Mouse (Mus musculus): ENCODE measurements at regions not wholly inside any gene's neighbourhood (a gene's known extent, or its start where the extent isn't known, plus 50 kb on each side); places are given as distances from the start of the nearest gene placed in this dataset.

- H3K9ac ChIP-seq (ENCODE audit: low read depth, low read length, severe bottlenecking): no peak overlapping the region
- no peaks in the 10 kb centered on the region for H3K27me3 ChIP-seq (ENCODE audit: control insufficient read depth, insufficient read depth, low read length)
- 84% methylated on average over 2 of the region's 2 CpGs for WGBS
- ATAC-seq (ENCODE audit: low FRiP score, low read depth) (no peak), DNase-seq (ENCODE audit: low spot score) (no peak)
- no peak for TF ChIP-seq POLR2A (IDR thresholded peaks at IDR 0.05; ENCODE audit: borderline replicate concordance, extremely low read depth, insufficient read depth, insufficient read length)
- H3K9me3 ChIP-seq (ENCODE audit: control insufficient read depth, low read length): no peaks in the 10 kb centered on the region
- H3K4me1 ChIP-seq (ENCODE audit: control insufficient read depth, insufficient read depth, low read length): no peaks in the 10 kb centered on the region
- H3K4me2 ChIP-seq (replicated peaks; ENCODE audit: low read depth, low read length, severe bottlenecking): no peak overlapping the region
- H3K27ac ChIP-seq (replicated peaks; ENCODE audit: low read depth, low read length): no peak overlapping the region
- no peak overlapping the region for H3K4me3 ChIP-seq (replicated peaks; ENCODE audit: low read length)
- no peaks in the 10 kb centered on the region for H3K36me3 ChIP-seq (ENCODE audit: control insufficient read depth, insufficient read depth, low read length)
Measured at GRCm38 (mm10) chr15:87435566-87435965, 108.5 kb upstream of the Fam19a5 start.

- H3K9me3 ChIP-seq (ENCODE audit: control insufficient read depth, low read length): no peaks in the 10 kb centered on the region
- H3K36me3 ChIP-seq (ENCODE audit: control insufficient read depth, insufficient read depth, low read length): no peaks in the 10 kb centered on the region
- ATAC-seq (ENCODE audit: low FRiP score, low read depth) (no peak), DNase-seq (ENCODE audit: low spot score) (no peak)
- H3K4me3 ChIP-seq (replicated peaks; ENCODE audit: low read length): no peak overlapping the region
- no peak overlapping the region for H3K27ac ChIP-seq (replicated peaks; ENCODE audit: low read depth, low read length)
- no peak overlapping the region for H3K4me2 ChIP-seq (replicated peaks; ENCODE audit: low read depth, low read length, severe bottlenecking)
- H3K9ac ChIP-seq (ENCODE audit: low read depth, low read length, severe bottlenecking): no peak overlapping the region
- 75% methylated on average over 5 of the region's 5 CpGs for WGBS
- TF ChIP-seq POLR2A (IDR thresholded peaks at IDR 0.05; ENCODE audit: borderline replicate concordance, extremely low read depth, insufficient read depth, insufficient read length): no peak
- no peaks in the 10 kb centered on the region for H3K27me3 ChIP-seq (ENCODE audit: control insufficient read depth, insufficient read depth, low read length)
- H3K4me1 ChIP-seq (ENCODE audit: control insufficient read depth, insufficient read depth, low read length): no peaks in the 10 kb centered on the region
Measured at GRCm38 (mm10) chr15:87437611-87438010, 106.5 kb upstream of the Fam19a5 start.

DNA sequence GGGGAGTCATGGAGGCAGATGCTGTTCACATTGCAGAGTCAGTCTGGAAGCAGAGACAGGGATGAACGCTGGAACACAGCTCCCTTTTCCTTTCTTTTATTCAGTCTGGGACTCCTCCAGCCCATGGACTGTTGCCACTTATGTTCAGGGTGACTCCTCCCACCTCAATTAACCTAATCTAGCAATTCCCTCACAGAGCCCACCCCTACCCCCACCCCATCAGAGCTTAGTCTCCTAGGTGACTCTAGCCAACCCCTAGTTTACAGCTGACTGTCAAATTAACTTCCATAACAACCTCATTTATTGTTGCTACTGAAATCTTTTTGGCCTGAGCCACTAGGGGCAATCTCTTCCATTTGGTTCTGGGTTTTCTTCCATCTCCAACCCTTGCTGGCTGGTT lies 85.2 kb upstream of the Fam19a5 start:
- H3K4me1 ChIP-seq (ENCODE audit: control insufficient read depth, insufficient read depth, low read length): no peaks in the 10 kb centered on the region
- H3K9me3 ChIP-seq (ENCODE audit: control insufficient read depth, low read length): no peaks in the 10 kb centered on the region
- H3K4me2 ChIP-seq (replicated peaks; ENCODE audit: low read depth, low read length, severe bottlenecking): no peak overlapping the region
- H3K27ac ChIP-seq (replicated peaks; ENCODE audit: low read depth, low read length): no peak overlapping the region
- no peak for ATAC-seq (ENCODE audit: low FRiP score, low read depth)
- no peak overlapping the region for H3K4me3 ChIP-seq (replicated peaks; ENCODE audit: low read length)
- WGBS: 38% methylated on average over 1 of the region's 1 CpGs
- no peak for TF ChIP-seq POLR2A (IDR thresholded peaks at IDR 0.05; ENCODE audit: borderline replicate concordance, extremely low read depth, insufficient read depth, insufficient read length)
- DNase-seq (ENCODE audit: low spot score): no peak
- no peak overlapping the region for H3K9ac ChIP-seq (ENCODE audit: low read depth, low read length, severe bottlenecking)
- no peaks in the 10 kb centered on the region for H3K36me3 ChIP-seq (ENCODE audit: control insufficient read depth, insufficient read depth, low read length)
- no peaks in the 10 kb centered on the region for H3K27me3 ChIP-seq (ENCODE audit: control insufficient read depth, insufficient read depth, low read length)

GRCm38 (mm10) chr15:87476247-87476646 lies 67.9 kb upstream of the Fam19a5 start:
- ATAC-seq (ENCODE audit: low FRiP score, low read depth) (peak; percentile 34; the same call in 1 of the 2 replicates), DNase-seq (ENCODE audit: low spot score) (no peak)
- Histone ChIP-seq H3K27ac (replicated peaks; ENCODE audit: low read depth, low read length) (no peak overlapping the region), H3K4me2 (replicated peaks; ENCODE audit: low read depth, low read length, severe bottlenecking) (no peak overlapping the region), H3K36me3 (ENCODE audit: control insufficient read depth, insufficient read depth, low read length) (no peaks in the 10 kb centered on the region), H3K4me3 (replicated peaks; ENCODE audit: low read length) (no peak overlapping the region), H3K9me3 (ENCODE audit: control insufficient read depth, low read length) (no peaks in the 10 kb centered on the region), H3K27me3 (ENCODE audit: control insufficient read depth, insufficient read depth, low read length) (no peaks in the 10 kb centered on the region; the same call in 1 of the 2 replicates), H3K9ac (ENCODE audit: low read depth, low read length, severe bottlenecking) (no peak overlapping the region), H3K4me1 (ENCODE audit: control insufficient read depth, insufficient read depth, low read length) (peaks cover 8% of the 10 kb centered on the region)
- TF ChIP-seq POLR2A (IDR thresholded peaks at IDR 0.05; ENCODE audit: borderline replicate concordance, extremely low read depth, insufficient read depth, insufficient read length): no peak
- 20% methylated on average over 11 of the region's 11 CpGs for WGBS

DNA sequence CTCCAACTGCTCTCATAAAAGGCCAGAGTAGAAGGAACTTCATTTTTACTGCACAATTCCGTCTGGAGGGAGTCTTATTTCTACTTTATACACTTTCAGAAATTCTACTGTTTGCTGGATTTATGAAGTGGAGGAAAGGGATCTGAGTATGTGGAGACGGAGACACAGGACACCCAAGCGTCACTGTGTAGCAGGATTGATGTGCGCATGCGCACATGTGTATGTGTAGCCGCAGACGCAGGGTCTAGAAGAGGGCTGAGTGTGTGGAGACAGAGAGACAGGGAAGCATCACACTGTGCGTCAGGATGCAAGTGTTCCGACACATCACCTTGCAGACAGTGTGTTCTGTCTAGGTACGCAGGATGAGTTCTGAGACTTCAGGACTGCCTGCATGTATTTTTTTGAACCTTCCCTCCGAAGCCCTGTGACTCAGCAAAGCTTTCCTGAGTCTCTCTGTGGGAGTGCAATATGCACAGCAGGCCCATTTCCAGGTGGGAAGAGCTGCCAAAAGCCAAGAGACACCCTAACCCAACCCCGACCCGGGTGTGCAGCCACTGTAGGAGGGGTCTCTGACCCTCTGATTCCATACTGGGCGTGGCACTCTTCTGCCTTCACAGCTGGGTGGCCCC lies 67.1 kb upstream of the Fam19a5 start:
- H3K27me3 ChIP-seq (ENCODE audit: control insufficient read depth, insufficient read depth, low read length): no peaks in the 10 kb centered on the region; the same call in 1 of the 2 replicates
- no peak overlapping the region for H3K27ac ChIP-seq (replicated peaks; ENCODE audit: low read depth, low read length)
- WGBS: 51% methylated on average over 14 of the region's 14 CpGs
- no peaks in the 10 kb centered on the region for H3K9me3 ChIP-seq (ENCODE audit: control insufficient read depth, low read length)
- ATAC-seq (ENCODE audit: low FRiP score, low read depth): peak; percentile 73
- no peaks in the 10 kb centered on the region for H3K36me3 ChIP-seq (ENCODE audit: control insufficient read depth, insufficient read depth, low read length)
- peaks cover 8% of the 10 kb centered on the region for H3K4me1 ChIP-seq (ENCODE audit: control insufficient read depth, insufficient read depth, low read length)
- no peak for DNase-seq (ENCODE audit: low spot score)
- H3K9ac ChIP-seq (ENCODE audit: low read depth, low read length, severe bottlenecking): no peak overlapping the region
- no peak for TF ChIP-seq POLR2A (IDR thresholded peaks at IDR 0.05; ENCODE audit: borderline replicate concordance, extremely low read depth, insufficient read depth, insufficient read length)
- no peak overlapping the region for H3K4me2 ChIP-seq (replicated peaks; ENCODE audit: low read depth, low read length, severe bottlenecking)
- H3K4me3 ChIP-seq (replicated peaks; ENCODE audit: low read length): no peak overlapping the region
